Mouse (Mus musculus) lung, postnatal 25 days (tissue): ENCODE data around the gene Dock1.

Experiments
- DNase-seq: peaks from one replicate; pipeline ENCODE4 v3.0.0; 2022; ENCODE audit warnings: low spot score

Dock1 gene

GRCm38 (mm10) chr7:134670312-134671002, at the start of gene Dock1:
Gene Dock1 (plus strand): TSS chr7:134670654.
- DNase-seq: peak; percentile 76

- DNase-seq: peak; percentile 27
Observed at GRCm38 (mm10) chr7:134627906-134628305, 42.5 kb upstream of the Dock1 start.

- DNase-seq: no peak
Observed at GRCm38 (mm10) chr7:134650246-134650830, 20.1 kb upstream of the Dock1 start.

GRCm38 (mm10) chr7:134651071-134651470, 19.4 kb upstream of the Dock1 start:
- no peak for DNase-seq

GRCm38 (mm10) chr7:134663241-134663640, 7.2 kb upstream of the Dock1 start:
- no peak for DNase-seq

GRCm38 (mm10) chr7:134665642-134666282, 4.7 kb upstream of the Dock1 start:
- no peak for DNase-seq

- DNase-seq: no peak
Observed at GRCm38 (mm10) chr7:134667271-134667702, 3.2 kb upstream of the Dock1 start.

- peak; percentile 16 for DNase-seq
Observed at GRCm38 (mm10) chr7:134669474-134670311, 761 bp upstream of the Dock1 start.

GRCm38 (mm10) chr7:134671003-134671461, 578 bp downstream of the Dock1 start:
- DNase-seq: peak; percentile 28

- no peak for DNase-seq
Observed at GRCm38 (mm10) chr7:134671467-134671901, 1.0 kb downstream of the Dock1 start.

- no peak for DNase-seq
Observed at GRCm38 (mm10) chr7:134673135-134673534, 2.7 kb downstream of the Dock1 start.

GRCm38 (mm10) chr7:134673952-134674351, 3.5 kb downstream of the Dock1 start:
- DNase-seq: peak; percentile 47

- DNase-seq: no peak
Observed at GRCm38 (mm10) chr7:134677852-134678251, 7.4 kb downstream of the Dock1 start.

GRCm38 (mm10) chr7:134679314-134680158, 9.1 kb downstream of the Dock1 start:
- no peak for DNase-seq

- DNase-seq: no peak
Observed at GRCm38 (mm10) chr7:134680161-134680560, 9.7 kb downstream of the Dock1 start.

- DNase-seq: no peak
Observed at GRCm38 (mm10) chr7:134681729-134682527, 11.5 kb downstream of the Dock1 start.

GRCm38 (mm10) chr7:134688332-134688731, 17.9 kb downstream of the Dock1 start:
- no peak for DNase-seq

GRCm38 (mm10) chr7:134690118-134690517, 19.7 kb downstream of the Dock1 start:
- no peak for DNase-seq

- no peak for DNase-seq
Observed at GRCm38 (mm10) chr7:134690806-134691205, 20.4 kb downstream of the Dock1 start.

GRCm38 (mm10) chr7:134693325-134693724, 22.9 kb downstream of the Dock1 start:
- DNase-seq: no peak
